Mouse (Mus musculus): ENCODE measurements at regions not wholly inside any gene's neighbourhood (a gene's known extent, or its start where the extent isn't known, plus 50 kb on each side); places are given as distances from the start of the nearest gene placed in this dataset.
A peak's percentile ranks its signal among the peaks of the same experiment; 100 is the strongest.

- DNase-seq (ENCODE audit: low spot score in 2 of 2), result no peak
Measured at GRCm38 (mm10) chr8:41648276-41648675, 231.4 kb upstream of the Frg1 start.

- no peak for DNase-seq (ENCODE audit: low spot score in 2 of 2)
Measured at GRCm38 (mm10) chr8:41644626-41645025, 227.8 kb upstream of the Frg1 start.

GRCm38 (mm10) chr8:41623841-41624240 lies 207.0 kb upstream of the Frg1 start:
- DNase-seq (ENCODE audit: low spot score in 2 of 2), result no peak

- no peak for DNase-seq (ENCODE audit: low spot score in 2 of 2)
Measured at GRCm38 (mm10) chr8:41600255-41600654, 183.4 kb upstream of the Frg1 start.

GRCm38 (mm10) chr8:41594446-41594845 lies 177.6 kb upstream of the Frg1 start:
- DNase-seq (ENCODE audit: low spot score in 2 of 2), result no peak

- no peak for DNase-seq (ENCODE audit: low spot score in 2 of 2)
Measured at GRCm38 (mm10) chr8:41593666-41594042, 176.8 kb upstream of the Frg1 start.

- no peak for DNase-seq (ENCODE audit: low spot score in 2 of 2)
Measured at GRCm38 (mm10) chr8:41592741-41593665, 176.1 kb upstream of the Frg1 start.

- no peak for DNase-seq (ENCODE audit: low spot score in 2 of 2)
Measured at GRCm38 (mm10) chr8:41592174-41592573, 175.3 kb upstream of the Frg1 start.

- no peak for DNase-seq (ENCODE audit: low spot score in 2 of 2)
Measured at GRCm38 (mm10) chr8:41588157-41588556, 171.3 kb upstream of the Frg1 start.

GRCm38 (mm10) chr8:41573027-41573885 lies 156.4 kb upstream of the Frg1 start:
- peak; percentile 50 to 86 for DNase-seq (ENCODE audit: low spot score in 2 of 2)

- DNase-seq (ENCODE audit: low spot score in 2 of 2), result no peak
Measured at GRCm38 (mm10) chr8:41570566-41570965, 153.7 kb upstream of the Frg1 start.

GRCm38 (mm10) chr8:41561995-41562394 lies 145.1 kb upstream of the Frg1 start:
- DNase-seq (ENCODE audit: low spot score in 2 of 2), result no peak

- peak; percentile 16 to 43 for DNase-seq (ENCODE audit: low spot score in 2 of 2)
Measured at GRCm38 (mm10) chr8:41556819-41557218, 139.9 kb upstream of the Frg1 start.

- DNase-seq (ENCODE audit: low spot score in 2 of 2), result no peak
Measured at GRCm38 (mm10) chr8:41552747-41553534, 136.1 kb upstream of the Frg1 start.

GRCm38 (mm10) chr8:41551925-41552414 lies 135.1 kb upstream of the Frg1 start:
- DNase-seq (ENCODE audit: low spot score in 2 of 2), result no peak

- peak in 1 of 2 experiments; percentile 28 for DNase-seq (ENCODE audit: low spot score in 2 of 2)
Measured at GRCm38 (mm10) chr8:41550095-41550420, 133.2 kb upstream of the Frg1 start.

GRCm38 (mm10) chr8:41549220-41550094 lies 132.6 kb upstream of the Frg1 start:
- DNase-seq (ENCODE audit: low spot score in 2 of 2), result no peak

- DNase-seq (ENCODE audit: low spot score in 2 of 2), result no peak
Measured at GRCm38 (mm10) chr8:41547730-41548368, 131.0 kb upstream of the Frg1 start.

- no peak for DNase-seq (ENCODE audit: low spot score in 2 of 2)
Measured at GRCm38 (mm10) chr8:41532212-41532611, 115.3 kb upstream of the Frg1 start.

GRCm38 (mm10) chr8:41529581-41529980 lies 112.7 kb upstream of the Frg1 start:
- DNase-seq (ENCODE audit: low spot score in 2 of 2), result no peak

Data from layer of hippocampus, adult 8-10 months (tissue).